Mouse (Mus musculus): ENCODE results near the gene Clstn1. TPM values are rescaled to one million over a fixed set of nuclear protein-coding genes. Genes with fewer than 3 reads are reported as not detected.
"Not testable (repeated sequence)": the region's sequence is repeated elsewhere in the genome, so short reads cannot be mapped to it uniquely, and the experiment has no call there.

Clstn1 gene
- polyA plus RNA-seq, 1 experiment from 2014 or later: 83.6 TPM

DNA sequence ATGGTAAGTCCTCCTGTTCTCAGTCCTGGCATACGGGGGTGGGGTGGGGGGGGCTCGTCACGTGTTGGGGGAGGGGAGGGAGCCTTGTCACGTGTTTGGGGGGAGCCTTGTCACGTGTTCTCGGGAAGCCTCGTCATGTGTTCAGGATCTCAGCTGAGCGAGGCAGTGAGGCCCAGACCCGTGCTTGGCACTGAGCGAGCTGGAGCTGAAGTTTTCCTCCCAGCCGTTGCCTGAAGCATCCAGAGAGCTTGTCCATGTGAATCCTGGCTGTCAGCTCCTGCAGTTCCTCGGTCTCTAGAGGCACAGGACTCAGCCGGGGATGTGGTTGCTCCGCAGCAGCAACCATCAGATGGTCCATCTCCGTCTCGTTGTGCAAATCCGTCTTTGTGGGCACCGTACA is 19.8 kb downstream of the Clstn1 start:
- Histone ChIP-seq H3K4me2 (no peak overlapping the region), H3K9ac (no peak overlapping the region; the same call in 1 of the 2 replicates), H3K4me3 (no peak overlapping the region), H3K27me3 (no peaks in the 10 kb centered on the region), H3K4me1 (replicated peaks) (peaks cover 57% of the 10 kb centered on the region), H3K36me3 (no peaks in the 10 kb centered on the region), H3K9me3 (no peaks in the 10 kb centered on the region), H3K27ac (peak overlapping the region; percentile 73)
- 54% methylated on average over 18 of the region's 18 CpGs for WGBS
- ATAC-seq (ENCODE audit: low FRiP score): peak; percentile 44; the same call in 1 of the 2 replicates

DNA sequence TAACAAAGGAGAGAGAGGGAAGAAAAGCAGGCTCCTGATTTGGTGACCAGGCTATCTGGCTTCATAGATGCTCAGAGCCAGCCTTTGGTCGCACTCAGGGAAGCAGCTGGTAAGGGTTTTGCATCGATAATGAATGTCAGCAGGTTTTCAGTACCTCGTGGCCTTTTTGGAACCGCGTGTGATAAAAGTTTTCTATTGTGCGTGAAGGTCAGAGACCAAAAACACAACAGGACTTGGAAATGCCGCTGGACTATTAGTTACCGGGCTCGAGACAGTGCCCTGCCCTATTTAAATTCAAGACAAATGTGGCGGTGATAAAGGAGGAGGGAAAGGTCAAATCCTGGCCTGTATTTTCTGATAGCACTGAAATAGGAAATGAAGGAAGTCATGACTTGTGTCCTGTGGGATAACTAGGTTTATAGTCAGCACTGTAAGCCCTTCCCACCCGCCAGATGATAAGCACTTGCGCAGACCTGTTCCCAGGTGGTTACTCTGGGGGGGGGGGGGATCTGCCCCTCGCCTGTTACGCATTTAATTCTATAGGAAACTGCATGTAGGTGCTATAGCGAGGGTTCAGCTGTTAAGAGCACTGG is 20.6 kb downstream of the Clstn1 start:
- Histone ChIP-seq H3K4me1 (replicated peaks) (peaks cover 49% of the 10 kb centered on the region), H3K4me3 (no peak overlapping the region), H3K4me2 (no peak overlapping the region), H3K36me3 (no peaks in the 10 kb centered on the region), H3K27me3 (no peaks in the 10 kb centered on the region), H3K9me3 (no peaks in the 10 kb centered on the region), H3K27ac (peak overlapping the region; percentile 40; the same call in 1 of the 2 replicates), H3K9ac (peak overlapping the region; percentile 35; the same call in 1 of the 2 replicates)
- ATAC-seq (ENCODE audit: low FRiP score): no peak
- 30% methylated on average over 15 of the region's 15 CpGs for WGBS

GRCm38 (mm10) chr4:149607591-149608308 is 21.5 kb downstream of the Clstn1 start:
- no peak overlapping the region for H3K4me2 ChIP-seq
- H3K27me3 ChIP-seq: no peaks in the 10 kb centered on the region
- no peak for ATAC-seq (ENCODE audit: low FRiP score)
- peaks cover 44% of the 10 kb centered on the region for H3K4me1 ChIP-seq (replicated peaks)
- H3K27ac ChIP-seq: peak overlapping the region; percentile 40; the same call in 1 of the 2 replicates
- no peak overlapping the region for H3K4me3 ChIP-seq
- H3K9me3 ChIP-seq: no peaks in the 10 kb centered on the region
- WGBS: 66% methylated on average over 20 of the region's 20 CpGs
- H3K9ac ChIP-seq: peak overlapping the region; percentile 35; the same call in 1 of the 2 replicates
- H3K36me3 ChIP-seq: no peaks in the 10 kb centered on the region

- H3K9ac ChIP-seq: no peak overlapping the region
- H3K4me1 ChIP-seq (replicated peaks): peaks cover 46% of the 10 kb centered on the region
These were observed 22.0 kb downstream of the Clstn1 start for GRCm38 (mm10) chr4:149608309-149608638.

GRCm38 (mm10) chr4:149609256-149610025 is 23.2 kb downstream of the Clstn1 start:
- H3K36me3 ChIP-seq: peaks cover 5% of the 10 kb centered on the region
- H3K9me3 ChIP-seq: no peaks in the 10 kb centered on the region
- H3K9ac ChIP-seq: no peak overlapping the region
- H3K27me3 ChIP-seq: no peaks in the 10 kb centered on the region
- no peak overlapping the region; the same call in 1 of the 2 replicates for H3K27ac ChIP-seq
- 58% methylated on average over 8 of the region's 8 CpGs for WGBS
- no peak overlapping the region for H3K4me3 ChIP-seq
- peaks cover 49% of the 10 kb centered on the region for H3K4me1 ChIP-seq (replicated peaks)
- no peak for ATAC-seq (ENCODE audit: low FRiP score)
- no peak overlapping the region for H3K4me2 ChIP-seq

More at GRCm38 (mm10) chr4:149608309-149608638, 22.0 kb downstream of the Clstn1 start:
- no peak overlapping the region for H3K4me3 ChIP-seq
- H3K4me2 ChIP-seq: no peak overlapping the region
- ATAC-seq (ENCODE audit: low FRiP score): no peak
- H3K27me3 ChIP-seq: no peaks in the 10 kb centered on the region
- 97% methylated on average over 6 of the region's 6 CpGs for WGBS
- H3K36me3 ChIP-seq: no peaks in the 10 kb centered on the region
- no peaks in the 10 kb centered on the region for H3K9me3 ChIP-seq
- H3K27ac ChIP-seq: no peak overlapping the region

GRCm38 (mm10) chr4:149611376-149612044 is 25.2 kb downstream of the Clstn1 start:
- no peak for ATAC-seq (ENCODE audit: low FRiP score)
- no peak overlapping the region for H3K4me2 ChIP-seq

DNA sequence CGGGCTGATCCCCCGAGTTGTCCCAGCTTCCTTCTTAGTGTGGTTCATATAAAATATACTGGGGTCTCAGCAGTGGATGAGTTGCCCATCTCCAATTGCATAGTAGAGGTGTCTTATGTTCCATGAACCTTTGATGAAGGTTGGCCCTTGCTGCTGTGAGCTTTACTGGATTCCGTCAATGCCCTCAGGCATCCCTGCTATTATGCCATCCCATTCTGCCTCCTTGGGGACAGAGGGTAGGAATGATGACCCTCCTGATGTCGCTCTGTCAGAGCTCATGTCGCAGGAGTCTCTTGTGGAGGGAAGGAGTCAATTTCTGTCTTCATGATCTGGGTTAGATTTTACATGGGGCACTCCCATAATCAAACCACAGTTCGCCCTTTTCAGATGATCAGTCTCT is 27.2 kb downstream of the Clstn1 start:
- H3K27me3 ChIP-seq; ATAC-seq (ENCODE audit: low FRiP score); H3K9ac ChIP-seq; H3K4me2 ChIP-seq; H3K9me3 ChIP-seq; H3K4me3 ChIP-seq; H3K27ac ChIP-seq: not testable (repeated sequence)
- 76% methylated on average over 6 of the region's 6 CpGs for WGBS
- peaks cover 16% of the 10 kb centered on the region for H3K4me1 ChIP-seq (replicated peaks)
- H3K36me3 ChIP-seq: peaks cover 32% of the 10 kb centered on the region

More at GRCm38 (mm10) chr4:149611376-149612044, 25.2 kb downstream of the Clstn1 start:
- Histone ChIP-seq H3K9me3 (no peaks in the 10 kb centered on the region), H3K4me1 (replicated peaks) (peaks cover 34% of the 10 kb centered on the region), H3K4me3 (no peak overlapping the region), H3K36me3 (peaks cover 24% of the 10 kb centered on the region), H3K9ac (no peak overlapping the region), H3K27ac (no peak overlapping the region), H3K27me3 (no peaks in the 10 kb centered on the region)
- 53% methylated on average over 10 of the region's 10 CpGs for WGBS

DNA sequence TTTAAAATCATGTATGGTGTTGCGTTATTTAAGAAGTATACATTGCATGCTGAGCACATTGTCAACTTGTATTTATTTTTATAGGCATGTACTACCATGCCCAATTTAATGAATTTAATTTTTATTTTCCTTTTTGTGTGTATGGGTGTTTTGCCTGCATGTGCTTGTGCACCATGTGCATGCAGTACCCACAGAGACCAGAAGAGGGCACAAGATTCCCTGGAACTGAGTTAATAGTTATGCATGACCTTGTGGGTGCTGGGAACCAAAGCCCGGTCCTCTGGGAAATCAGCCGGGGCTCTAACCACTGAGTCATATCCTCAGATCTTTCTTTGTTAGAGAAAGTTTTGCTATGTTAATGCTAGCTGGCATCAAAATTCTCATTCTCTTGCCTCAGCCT is 28.6 kb downstream of the Clstn1 start:
- Histone ChIP-seq H3K9me3 (no peaks in the 10 kb centered on the region), H3K36me3 (peaks cover 35% of the 10 kb centered on the region), H3K4me1 (replicated peaks) (peaks cover 5% of the 10 kb centered on the region; the same call in 1 of the 2 replicates), H3K27me3 (no peaks in the 10 kb centered on the region), H3K4me3 (no peak overlapping the region), H3K9ac (no peak overlapping the region), H3K27ac (no peak overlapping the region), H3K4me2 (no peak overlapping the region)
- WGBS: 98% methylated on average over 3 of the region's 3 CpGs
- ATAC-seq (ENCODE audit: low FRiP score): no peak

GRCm38 (mm10) chr4:149616999-149617398 is 30.7 kb downstream of the Clstn1 start:
- not testable (repeated sequence) for H3K9ac ChIP-seq; H3K4me3 ChIP-seq; H3K27ac ChIP-seq; H3K4me2 ChIP-seq; ATAC-seq (ENCODE audit: low FRiP score); H3K9me3 ChIP-seq; H3K27me3 ChIP-seq
- peaks cover 19% of the 10 kb centered on the region for H3K4me1 ChIP-seq (replicated peaks)
- 92% methylated on average over 3 of the region's 3 CpGs for WGBS
- peaks cover 35% of the 10 kb centered on the region for H3K36me3 ChIP-seq

- no peak overlapping the region for H3K9ac ChIP-seq
- no peaks in the 10 kb centered on the region for H3K9me3 ChIP-seq
- peaks cover 24% of the 10 kb centered on the region for H3K36me3 ChIP-seq
- H3K27me3 ChIP-seq: no peaks in the 10 kb centered on the region
- no peak overlapping the region for H3K27ac ChIP-seq
- 22% methylated on average over 8 of the region's 8 CpGs for WGBS
- ATAC-seq (ENCODE audit: low FRiP score): no peak
- H3K4me1 ChIP-seq (replicated peaks): peaks cover 14% of the 10 kb centered on the region
- no peak overlapping the region for H3K4me3 ChIP-seq
- H3K4me2 ChIP-seq: no peak overlapping the region
These were observed 33.7 kb downstream of the Clstn1 start for GRCm38 (mm10) chr4:149619988-149620387.

DNA sequence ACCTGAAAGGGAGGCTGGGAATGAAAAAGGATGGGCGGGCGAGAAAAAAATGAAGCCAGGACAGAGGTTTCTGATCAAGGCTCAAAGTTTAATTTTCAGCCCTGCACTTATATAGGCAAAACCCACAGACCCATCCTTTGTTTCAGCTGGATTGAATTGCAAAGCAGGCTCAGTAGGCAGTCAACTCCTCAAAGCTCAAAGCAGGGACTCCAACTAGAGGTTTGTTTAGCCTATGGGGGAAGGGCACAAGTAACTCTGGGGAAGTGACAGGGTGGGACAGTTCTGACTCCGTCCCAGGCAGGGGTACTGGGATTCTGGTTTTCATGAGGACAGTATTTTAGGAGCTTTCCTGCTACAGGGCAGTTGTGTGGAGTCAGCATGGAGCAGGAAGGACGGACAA is 35.0 kb downstream of the Clstn1 start:
- 36% methylated on average over 4 of the region's 4 CpGs for WGBS
- ATAC-seq (ENCODE audit: low FRiP score): no peak
- Histone ChIP-seq H3K4me1 (replicated peaks) (peaks cover 15% of the 10 kb centered on the region), H3K4me2 (no peak overlapping the region), H3K27ac (peak overlapping the region; percentile 48; the same call in 1 of the 2 replicates), H3K27me3 (no peaks in the 10 kb centered on the region), H3K9ac (no peak overlapping the region), H3K9me3 (no peaks in the 10 kb centered on the region), H3K36me3 (peaks cover 12% of the 10 kb centered on the region), H3K4me3 (no peak overlapping the region)

- Histone ChIP-seq H3K4me1 (replicated peaks) (peaks cover 25% of the 10 kb centered on the region), H3K27ac (no peak overlapping the region), H3K4me3 (no peak overlapping the region), H3K9me3 (no peaks in the 10 kb centered on the region), H3K4me2 (no peak overlapping the region), H3K27me3 (no peaks in the 10 kb centered on the region), H3K36me3 (peaks cover 9% of the 10 kb centered on the region), H3K9ac (no peak overlapping the region)
- WGBS: 83% methylated on average over 5 of the region's 5 CpGs
- ATAC-seq (ENCODE audit: low FRiP score): no peak
These were observed 37.4 kb downstream of the Clstn1 start for GRCm38 (mm10) chr4:149623711-149624110.

Data from hindbrain, embryonic 13.5 days (tissue).